Mouse (Mus musculus): ENCODE measurements at regions not wholly inside any gene's neighbourhood (a gene's known extent, or its start where the extent isn't known, plus 50 kb on each side); places are given as distances from the start of the nearest gene placed in this dataset.

DNA sequence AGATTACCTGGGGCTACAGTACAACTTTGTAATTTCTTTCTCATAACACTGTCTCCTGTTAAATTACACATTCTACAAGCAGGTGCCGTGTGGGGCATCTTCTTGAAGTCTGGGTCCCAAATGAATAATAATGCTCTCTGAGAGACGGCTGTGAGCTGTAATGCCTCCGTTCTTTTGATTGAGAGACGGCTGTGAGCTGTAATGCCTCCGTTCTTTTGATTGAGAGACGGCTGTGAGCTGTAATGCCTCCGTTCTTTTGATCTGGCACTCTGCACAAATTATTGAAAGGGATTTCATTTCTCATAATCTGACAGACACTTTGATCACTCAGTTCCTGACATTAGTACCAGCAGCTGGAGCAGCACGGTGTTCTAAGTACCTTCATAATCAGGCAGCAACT lies 76.5 kb upstream of the Plcb4 start:
- ATAC-seq (ENCODE audit: poor library complexity, severe bottlenecking): no peak

DNA sequence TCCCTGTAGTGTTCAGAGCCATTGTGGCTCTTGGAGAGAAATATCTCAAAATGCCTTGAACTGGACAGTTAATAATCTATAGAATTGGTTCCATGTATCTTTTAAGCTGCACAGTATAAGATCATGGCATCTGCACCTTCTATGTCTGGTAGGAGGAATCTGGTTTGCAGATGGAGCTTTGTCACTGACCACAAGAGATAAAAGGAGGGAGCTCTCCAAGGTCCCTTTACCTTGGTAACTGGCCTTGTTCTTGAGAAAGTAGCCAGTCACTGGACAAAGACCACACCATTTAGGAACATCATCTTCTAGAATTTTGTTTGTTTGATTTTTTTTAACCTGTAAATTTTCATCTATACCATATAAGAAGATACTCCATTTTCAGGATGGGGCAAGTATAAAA lies 52.5 kb upstream of the Plcb4 start:
- no peak for ATAC-seq (ENCODE audit: poor library complexity, severe bottlenecking)
